ENCODE assay signal across 8 mouse cellular contexts in genomic region chr15:78405517-78406211, GRCm38 (mm10). TPM values are rescaled to one million over a fixed set of nuclear protein-coding genes. Genes with fewer than 3 reads are reported as not detected.
DNase-seq lines count a peak whose midpoint lies in the region; ATAC-seq and TF ChIP-seq lines count a peak whose summit lies in the region.

Gene Tst, minus strand, starts transcription at chr15:78405907.

- WGBS in forebrain, embryonic 15.5 days, result 1% methylated on average over 34 of the region's 34 CpGs
- 1% methylated on average over 34 of the region's 34 CpGs for WGBS in large intestine, adult 2 months
- WGBS in liver, embryonic 16.5 days (ENCODE audit: insufficient replicate concordance), result 2% methylated on average over 34 of the region's 34 CpGs
- WGBS in neural tube, embryonic 13.5 days, result 1% methylated on average over 34 of the region's 34 CpGs

- no peak for TF ChIP-seq EP300 in MEL (IDR thresholded peaks at IDR 0.05; ENCODE audit: low read depth in 1 of 2, low read length in 2 of 2)

- peaks cover 9% of the 10 kb centered on the region; the same call in 1 of the 2 replicates for H3K79me2 ChIP-seq in MEL (ENCODE audit: control insufficient read depth, insufficient read depth, low read length, poor library complexity)

- peak; percentile 73 for ATAC-seq in forebrain, embryonic 15.5 days (replicated peaks)
- ATAC-seq in liver, embryonic 16.5 days (ENCODE audit: low read depth), result peak; percentile 67
- peak; percentile 62 for ATAC-seq in neural tube, embryonic 13.5 days (ENCODE audit: low read depth)

- H3K36me3 ChIP-seq in MEL (ENCODE audit: control insufficient read depth in 1 of 2, insufficient read depth in 2 of 2, low read length in 2 of 2), result peaks cover 0 to 22% of the 10 kb centered on the region in 2 experiments; a peak in 2 of 4 replicates
- no peaks in the 10 kb centered on the region for H3K36me3 ChIP-seq in forebrain, embryonic 15.5 days
- H3K36me3 ChIP-seq in liver, embryonic 16.5 days (ENCODE audit: control insufficient read depth, insufficient read depth), result no peaks in the 10 kb centered on the region
- H3K36me3 ChIP-seq in neural tube, embryonic 13.5 days, result no peaks in the 10 kb centered on the region
- H3K36me3 ChIP-seq in testis, adult 2 months (ENCODE audit: control insufficient read depth, insufficient read depth, low read length), result no peaks in the 10 kb centered on the region

- DNase-seq in MEL (ENCODE audit: low read depth, low spot score), result peak; percentile 87
- peak; percentile 85 for DNase-seq in cerebellum, adult 18-20 months
- peak; percentile 79 to 86 for DNase-seq in heart, postnatal 14 days
- peak; percentile 96 for DNase-seq in large intestine, adult 2 months (ENCODE audit: low read depth, low spot score)

- peak within 1 kb of the TSS; percentile 96 for H3K9ac ChIP-seq in MEL (ENCODE audit: control insufficient read depth, low read depth, low read length, poor library complexity, severe bottlenecking)
- peak within 1 kb of the TSS; percentile 87 for H3K9ac ChIP-seq in forebrain, embryonic 15.5 days (replicated peaks)
- H3K9ac ChIP-seq in liver, embryonic 16.5 days (ENCODE audit: low read depth, low read length), result peak within 1 kb of the TSS; percentile 88
- peak within 1 kb of the TSS; percentile 76 for H3K9ac ChIP-seq in neural tube, embryonic 13.5 days

- no peak for TF ChIP-seq RAD21 in MEL (IDR thresholded peaks at IDR 0.05; ENCODE audit: low read depth, low read length)

- peak within 1 kb of the TSS; percentile 76 for H3K4me2 ChIP-seq in forebrain, embryonic 15.5 days (replicated peaks)
- H3K4me2 ChIP-seq in liver, embryonic 16.5 days (ENCODE audit: low read depth, low read length), result peak within 1 kb of the TSS; percentile 77
- H3K4me2 ChIP-seq in neural tube, embryonic 13.5 days, result peak within 1 kb of the TSS; percentile 85

- no peak for TF ChIP-seq CTCF in MEL (IDR thresholded peaks at IDR 0.05 in 2 of 3, conservative IDR thresholded peaks at IDR 0.05 in 1 of 3; ENCODE audit: control insufficient read depth in 1 of 3, insufficient read depth in 1 of 3, low read depth in 2 of 3, low read length in 3 of 3, poor library complexity in 1 of 3, severe bottlenecking in 1 of 3)
- TF ChIP-seq CTCF in testis, adult 2 months (IDR thresholded peaks at IDR 0.05; ENCODE audit: control insufficient read depth, insufficient read depth, insufficient replicate concordance, low read depth, low read length), result no peak

- no peak; a peak in 1 of 4 replicates for TF ChIP-seq POLR2A in MEL (IDR thresholded peaks at IDR 0.05; ENCODE audit: control insufficient read depth in 1 of 2, insufficient read depth in 1 of 2, low read depth in 1 of 2, low read length in 2 of 2, poor library complexity in 1 of 2)
- peak; percentile 40 for TF ChIP-seq POLR2A in testis, adult 2 months (IDR thresholded peaks at IDR 0.05; ENCODE audit: control insufficient read depth, low read depth, low read length)

- H3K4me3 ChIP-seq in MEL (ENCODE audit: control insufficient read depth in 1 of 2, insufficient read depth in 1 of 2, low read depth in 2 of 2, low read length in 2 of 2), result peak within 1 kb of the TSS; percentile 93 to 96
- H3K4me3 ChIP-seq in forebrain, embryonic 15.5 days, result peak within 1 kb of the TSS; percentile 85
- peak within 1 kb of the TSS; percentile 69 for H3K4me3 ChIP-seq in liver, embryonic 16.5 days (ENCODE audit: low read depth, low read length)
- H3K4me3 ChIP-seq in neural tube, embryonic 13.5 days, result peak within 1 kb of the TSS; percentile 59
- peak within 1 kb of the TSS; percentile 85 for H3K4me3 ChIP-seq in testis, adult 2 months (ENCODE audit: control insufficient read depth, low read depth, low read length)

- H3K27ac ChIP-seq in MEL (ENCODE audit: control insufficient read depth, low read depth, low read length), result peak within 1 kb of the TSS; percentile 96
- H3K27ac ChIP-seq in forebrain, embryonic 15.5 days (replicated peaks), result peak within 1 kb of the TSS; percentile 96
- peak within 1 kb of the TSS; percentile 96 for H3K27ac ChIP-seq in liver, embryonic 16.5 days (ENCODE audit: low read length)
- peak within 1 kb of the TSS; percentile 92 for H3K27ac ChIP-seq in neural tube, embryonic 13.5 days (replicated peaks)
- H3K27ac ChIP-seq in testis, adult 2 months (ENCODE audit: control insufficient read depth, insufficient read depth, low read depth, low read length), result peak within 1 kb of the TSS; percentile 86

- H3K4me1 ChIP-seq in MEL (ENCODE audit: control insufficient read depth in 1 of 2, insufficient read depth in 2 of 2, low read length in 2 of 2), result peaks cover 12 to 36% of the 10 kb centered on the region in 2 experiments
- peaks cover 66% of the 10 kb centered on the region for H3K4me1 ChIP-seq in forebrain, embryonic 15.5 days
- peaks cover 78% of the 10 kb centered on the region for H3K4me1 ChIP-seq in liver, embryonic 16.5 days (ENCODE audit: control insufficient read depth, low read depth, low read length)
- H3K4me1 ChIP-seq in neural tube, embryonic 13.5 days (replicated peaks), result peaks cover 77% of the 10 kb centered on the region
- peaks cover 22% of the 10 kb centered on the region for H3K4me1 ChIP-seq in testis, adult 2 months (ENCODE audit: control insufficient read depth, insufficient read depth, low read length)

- H3K27me3 ChIP-seq in MEL (ENCODE audit: control insufficient read depth in 1 of 2, insufficient read depth in 2 of 2, low read length in 2 of 2), result no peaks in the 10 kb centered on the region
- peaks cover 22% of the 10 kb centered on the region for H3K27me3 ChIP-seq in forebrain, embryonic 15.5 days
- no peaks in the 10 kb centered on the region for H3K27me3 ChIP-seq in liver, embryonic 16.5 days (ENCODE audit: control insufficient read depth, insufficient read depth, low read depth, low read length)
- H3K27me3 ChIP-seq in neural tube, embryonic 13.5 days, result peaks cover 35% of the 10 kb centered on the region
- no peaks in the 10 kb centered on the region for H3K27me3 ChIP-seq in testis, adult 2 months (ENCODE audit: control insufficient read depth, insufficient read depth, low read length)

- H3K9me3 ChIP-seq in MEL (replicated peaks; ENCODE audit: insufficient read depth, low read length), result no peaks in the 10 kb centered on the region
- H3K9me3 ChIP-seq in forebrain, embryonic 15.5 days, result no peaks in the 10 kb centered on the region
- H3K9me3 ChIP-seq in liver, embryonic 16.5 days (replicated peaks; ENCODE audit: control insufficient read depth, low read length), result no peaks in the 10 kb centered on the region
- H3K9me3 ChIP-seq in neural tube, embryonic 13.5 days, result no peaks in the 10 kb centered on the region

- intact Hi-C loops in heart, postnatal 14 days (cut with DNase I), result loop anchor here (2.0 kb wide), 1 partner anchor 21 kb away; no protein-coding TSS in a partner anchor

TF ChIP-seq in MEL, 35 proteins besides CTCF, POLR2A, EP300 and RAD21 (continues in another document):
- TF ChIP-seq USF1 (IDR thresholded peaks at IDR 0.05; ENCODE audit: low read depth, low read length) (peak; percentile 36; the same call in 1 of the 2 replicates), MYC (IDR thresholded peaks at IDR 0.05; ENCODE audit: low read depth, low read length) (peak; percentile 66; the same call in 1 of the 2 replicates), SMC3 (IDR thresholded peaks at IDR 0.05; ENCODE audit: low read depth, low read length) (no peak), POLR2AphosphoS5 (IDR thresholded peaks at IDR 0.05; ENCODE audit: borderline replicate concordance, low read depth, low read length) (no peak), GATA1 (IDR thresholded peaks at IDR 0.05; ENCODE audit: low read depth, low read length) (no peak), CHD1 (IDR thresholded peaks at IDR 0.05; ENCODE audit: low read depth, low read length) (no peak), MAZ (IDR thresholded peaks at IDR 0.05; ENCODE audit: low read depth, low read length) (peak; percentile 27; the same call in 1 of the 2 replicates), USF2 (IDR thresholded peaks at IDR 0.05; ENCODE audit: borderline replicate concordance in 1 of 2, insufficient read depth in 1 of 2, low read depth in 1 of 2, low read length in 2 of 2) (no peak), JUND (IDR thresholded peaks at IDR 0.05; ENCODE audit: low read depth, low read length) (no peak), HCFC1 (IDR thresholded peaks at IDR 0.05; ENCODE audit: low read depth, low read length) (no peak), TCF12 (IDR thresholded peaks at IDR 0.05; ENCODE audit: low read depth, low read length) (0 out of 2 replicates have a peak, but pooled peaks have one; percentile 13), MAX (IDR thresholded peaks at IDR 0.05; ENCODE audit: low read length) (peak; percentile 57), UBTF (IDR thresholded peaks at IDR 0.05; ENCODE audit: borderline replicate concordance, insufficient read depth, low read depth, low read length) (no peak), ZKSCAN1 (IDR thresholded peaks at IDR 0.05; ENCODE audit: low read depth, low read length) (no peak), MXI1 (IDR thresholded peaks at IDR 0.05; ENCODE audit: low read depth, low read length) (peak; percentile 94), ELF1 (IDR thresholded peaks at IDR 0.05; ENCODE audit: low read depth, low read length) (peak; percentile 43; the same call in 1 of the 2 replicates), BHLHE40 (IDR thresholded peaks at IDR 0.05; ENCODE audit: borderline replicate concordance, low read depth, low read length) (peak; percentile 54), TBP (IDR thresholded peaks at IDR 0.05; ENCODE audit: low read depth, low read length) (no peak), ETS1 (IDR thresholded peaks at IDR 0.05; ENCODE audit: low read depth, low read length) (no peak), ZC3H11A (IDR thresholded peaks at IDR 0.05; ENCODE audit: low read depth, low read length) (no peak), RCOR1 (IDR thresholded peaks at IDR 0.05; ENCODE audit: low read depth, low read length) (no peak), MYB (IDR thresholded peaks at IDR 0.05; ENCODE audit: low read depth, low read length) (no peak), NELFE (IDR thresholded peaks at IDR 0.05; ENCODE audit: low read depth, low read length) (no peak), ZMIZ1 (IDR thresholded peaks at IDR 0.05; ENCODE audit: low read depth, low read length) (peak; percentile 29; the same call in 1 of the 2 replicates)

RNA-seq across cellular contexts. Expression of gene Tst, which starts in this region (rescaled TPM):
- 34.8 and 36.3 TPM in 2 replicates for total RNA-seq in MEL (2012; rRNA removed)
- polyA plus RNA-seq in MEL (2012; ENCODE audit: insufficient read depth in 1 of 2, insufficient read length in 2 of 2, low read depth in 1 of 2, low replicate concordance in 2 of 2, missing spikeins in 1 of 2), result 10 to 100 TPM in 1 of 2 experiments, not detected in 1; 29.5 TPM
- 23.7 and 24.6 TPM in 2 replicates for polyA plus RNA-seq in forebrain, embryonic 15.5 days (2015; fragmentation: Nextera tagmentation; extraction: Ambion mirVana)
- 10 to 100 TPM; 11.2 to 13.7 TPM for total RNA-seq in heart, postnatal 14 days (2021)
- polyA plus RNA-seq in large intestine, adult 2 months (2012; rRNA removed), result 19.9 and 39.4 TPM in 2 replicates
- polyA plus RNA-seq in liver, embryonic 16.5 days (2015; fragmentation: Nextera tagmentation; extraction: Ambion mirVana), result 240 and 265 TPM in 2 replicates
- 7.9 and 11.4 TPM in 2 replicates for polyA plus RNA-seq in neural tube, embryonic 13.5 days (2015; fragmentation: Nextera tagmentation; extraction: Ambion mirVana)
- polyA plus RNA-seq in testis, adult 2 months (2012; rRNA removed), result 29.8 and 38.6 TPM in 2 replicates

Comparison
In these comparisons a context has a peak if more than half of its experiments do, and no peak if none do; other contexts are left out.
1. Peak in every context shown above with its lines: DNase-seq, ATAC-seq, H3K4me3 ChIP-seq and H3K27ac ChIP-seq.